Mouse (Mus musculus) MEL (cell line): ENCODE data around the gene Cyp2c23. TPM values are rescaled to one million over a fixed set of nuclear protein-coding genes. Genes with fewer than 3 reads are reported as not detected.
A peak's percentile ranks its signal among the peaks of the same experiment; 100 is the strongest.

Experiments
- DNase-seq: peaks from one replicate; pipeline ENCODE4 v3.0.0; 2011; ENCODE audit warnings: low read depth, low spot score
- H3K27ac ChIP-seq: 2 replicates; pipeline ENCODE4 v1.5.1; 2012; ENCODE audit warnings: low read depth, mild to moderate bottlenecking, control low read depth, low read length, moderate library complexity; ENCODE audit not compliant: control insufficient read depth
- H3K27me3 ChIP-seq, 2 experiments: fragments of 150-350 bp in 1 of 2; sonication (generic) in 1 of 2; 2 replicates each; pipeline ENCODE4 v1.6.1; 2012; ENCODE audit warnings: low read length in 2 of 2, mild to moderate bottlenecking in 2 of 2, improper control_type of control experiment in 1 of 2, moderate library complexity in 1 of 2; ENCODE audit not compliant: insufficient read depth in 2 of 2, control insufficient read depth in 1 of 2
- H3K36me3 ChIP-seq, 2 experiments: 2 replicates each; pipeline ENCODE4 v1.6.1; 2012 to 2014; ENCODE audit warnings: low read length in 2 of 2, improper control_type of control experiment in 1 of 2, inconsistent platforms in 1 of 2, mild to moderate bottlenecking in 1 of 2; ENCODE audit not compliant: insufficient read depth in 2 of 2, control insufficient read depth in 1 of 2
- H3K4me1 ChIP-seq, 2 experiments: fragments of 150-350 bp in 1 of 2; sonication (generic) in 1 of 2; 2 replicates each; pipeline ENCODE4 v1.6.1; 2012; ENCODE audit warnings: low read length in 2 of 2, improper control_type of control experiment in 1 of 2, mild to moderate bottlenecking in 1 of 2; ENCODE audit not compliant: insufficient read depth in 2 of 2, control insufficient read depth in 1 of 2
- H3K4me3 ChIP-seq, 2 experiments: fragments of 150-350 bp in 1 of 2; sonication (generic) in 1 of 2; 2 replicates each; pipeline ENCODE4 v1.5.1; 2012; ENCODE audit warnings: low read depth in 2 of 2, low read length in 2 of 2, mild to moderate bottlenecking in 2 of 2, moderate library complexity in 2 of 2, control low read depth in 1 of 2, improper control_type of control experiment in 1 of 2; ENCODE audit not compliant: control insufficient read depth in 1 of 2, insufficient read depth in 1 of 2
- H3K79me2 ChIP-seq: 2 replicates; pipeline ENCODE4 v1.6.1; 2012; ENCODE audit warnings: mild to moderate bottlenecking, low read length, moderate library complexity; ENCODE audit not compliant: control insufficient read depth, poor library complexity, insufficient read depth
- H3K9ac ChIP-seq: 2 replicates; pipeline ENCODE4 v1.6.1; 2012; ENCODE audit warnings: low read depth, mild to moderate bottlenecking, control low read depth, low read length, moderate library complexity; ENCODE audit not compliant: control insufficient read depth, poor library complexity, severe bottlenecking
- H3K9me3 ChIP-seq: fragments of 150-350 bp; sonication (generic); replicated peaks from 2 replicates; pipeline ENCODE4 v1.6.1; 2012; ENCODE audit warnings: mild to moderate bottlenecking, low read length, improper control_type of control experiment, moderate library complexity; ENCODE audit not compliant: insufficient read depth
- EP300 ChIP-seq, 2 experiments: IDR thresholded peaks; 2 replicates each; pipeline ENCODE4 v1.6.1; 2011; ENCODE audit warnings: improper control_type of control experiment in 2 of 2, low read length in 2 of 2, low read depth in 1 of 2, mild to moderate bottlenecking in 1 of 2
- GABPA ChIP-seq: IDR thresholded peaks from 2 replicates; pipeline ENCODE4 v1.6.1; 2012; ENCODE audit warnings: low read depth, mild to moderate bottlenecking, inconsistent platforms, low read length, improper control_type of control experiment, moderate library complexity
- GATA1 ChIP-seq: IDR thresholded peaks from 2 replicates; pipeline ENCODE4 v1.6.1; 2011; ENCODE audit warnings: low read depth, low read length, improper control_type of control experiment
- JUND ChIP-seq: IDR thresholded peaks from 2 replicates; pipeline ENCODE4 v1.6.1; 2011; ENCODE audit warnings: low read depth, mild to moderate bottlenecking, improper control_type of control experiment, low read length
- MAFK ChIP-seq: IDR thresholded peaks from 2 replicates; pipeline ENCODE4 v1.6.1; 2011; ENCODE audit warnings: low read depth, mild to moderate bottlenecking, low read length, improper control_type of control experiment, borderline replicate concordance
- MAX ChIP-seq: IDR thresholded peaks from 2 replicates; pipeline ENCODE4 v1.6.1; 2011; ENCODE audit warnings: low read length, improper control_type of control experiment
- MEF2A ChIP-seq: IDR thresholded peaks from 2 replicates; pipeline ENCODE4 v1.6.1; 2014; ENCODE audit warnings: low read depth, mild to moderate bottlenecking, inconsistent platforms, low read length, improper control_type of control experiment; ENCODE audit not compliant: poor library complexity, insufficient replicate concordance, severe bottlenecking; ENCODE audit errors: extremely low read depth
- MXI1 ChIP-seq: IDR thresholded peaks from 2 replicates; pipeline ENCODE4 v1.6.1; 2011; ENCODE audit warnings: mild to moderate bottlenecking, low read depth, low read length, improper control_type of control experiment
- MYB ChIP-seq: IDR thresholded peaks from 2 replicates; pipeline ENCODE4 v1.6.1; 2011; ENCODE audit warnings: mild to moderate bottlenecking, low read depth, low read length, improper control_type of control experiment
- NELFE ChIP-seq: IDR thresholded peaks from 2 replicates; pipeline ENCODE4 v1.6.1; 2011; ENCODE audit warnings: low read depth, low read length, improper control_type of control experiment
- POLR2A ChIP-seq, 2 experiments: IDR thresholded peaks; 2 replicates each; pipeline ENCODE4 v1.6.1; 2011 to 2012; ENCODE audit warnings: low read length in 2 of 2, mild to moderate bottlenecking in 2 of 2, control low read depth in 1 of 2, improper control_type of control experiment in 1 of 2, low read depth in 1 of 2, moderate library complexity in 1 of 2; ENCODE audit not compliant: control insufficient read depth in 1 of 2, insufficient read depth in 1 of 2, poor library complexity in 1 of 2
- SIN3A ChIP-seq: IDR thresholded peaks from 2 replicates; pipeline ENCODE4 v1.6.1; 2012; ENCODE audit warnings: low read length, improper control_type of control experiment, inconsistent platforms
- SMC3 ChIP-seq: IDR thresholded peaks from 2 replicates; pipeline ENCODE4 v1.6.1; 2011; ENCODE audit warnings: low read depth, low read length, improper control_type of control experiment
- TBP ChIP-seq: IDR thresholded peaks from 2 replicates; pipeline ENCODE4 v1.8.0; 2011; ENCODE audit warnings: low read depth, low read length, improper control_type of control experiment
- TCF12 ChIP-seq: IDR thresholded peaks from 2 replicates; pipeline ENCODE4 v1.6.1; 2014; ENCODE audit warnings: low read depth, mild to moderate bottlenecking, inconsistent platforms, low read length, improper control_type of control experiment, moderate library complexity
- polyA plus RNA-seq, 2 experiments: library from polyadenylated mRNA; stranded (reverse) in 1 of 2; unstranded in 1 of 2; fragments of >175 nt in 1 of 2; fragments of >200 nt in 1 of 2; gene quantifications; 2 replicates each; pipeline versions ENCODE4 v1.2.1 to v1.2.4; 2012; ENCODE audit warnings: low replicate concordance in 2 of 2, low read depth in 1 of 2; ENCODE audit not compliant: insufficient read length in 2 of 2, insufficient read depth in 1 of 2, missing spikeins in 1 of 2
- total RNA-seq: library from RNA; depleted of rRNA; stranded (reverse); fragments of 300-350 nt; gene quantifications from 2 replicates; pipeline ENCODE4 v1.2.3, GENCODE M21; 2012

The Cyp2c23 gene
- total and polyA plus RNA-seq, 3 experiments = not detected

- Histone ChIP-seq H3K27ac (peak overlapping the region; percentile 29; the same call in 1 of the 2 replicates), H3K9me3 (no peaks in the 10 kb centered on the region), H3K4me1 (peaks cover 5 to 11% of the 10 kb centered on the region in 2 experiments; a peak in 3 of 4 replicates), H3K27me3 (no peaks in the 10 kb centered on the region), H3K79me2 (no peaks in the 10 kb centered on the region), H3K9ac (peak overlapping the region; percentile 31), H3K36me3 (peaks cover 0 to 9% of the 10 kb centered on the region in 2 experiments; a peak in 2 of 4 replicates), H3K4me3 (peak overlapping the region; percentile 21 to 39)
- peak; percentile 72 for DNase-seq
- TF ChIP-seq MXI1 = 0 out of 2 replicates have a peak, but pooled peaks have one; percentile 16
- TF ChIP-seq EP300 (IDR thresholded peaks at IDR 0.05; ENCODE audit: low read depth in 1 of 2, low read length in 2 of 2) = peak; percentile 22 to 79; a peak in 3 of 4 replicates
- TF ChIP-seq GATA1 = peak; percentile 69
- TF ChIP-seq NELFE = no peak; the same call in 1 of the 2 replicates
- peak; percentile 57; the same call in 1 of the 2 replicates for TF ChIP-seq MYB
- TF ChIP-seq TCF12 = peak; percentile 44; the same call in 1 of the 2 replicates
- peak in 1 of 2 experiments; percentile 16; a peak in 1 of 4 replicates for TF ChIP-seq POLR2A (IDR thresholded peaks at IDR 0.05; ENCODE audit: control insufficient read depth in 1 of 2, insufficient read depth in 1 of 2, low read depth in 1 of 2, low read length in 2 of 2, poor library complexity in 1 of 2)
- TF ChIP-seq MAX = no peak
- TF ChIP-seq SIN3A = 0 out of 2 replicates have a peak, but pooled peaks have one; percentile 15
- TF ChIP-seq MEF2A = no peak
- TF ChIP-seq SMC3 = no peak
- TF ChIP-seq MAFK = no peak
- TF ChIP-seq TBP = 0 out of 2 replicates have a peak, but pooled peaks have one; percentile 2
- no peak for TF ChIP-seq JUND
Observed at GRCm38 (mm10) chr19:43973711-43974110, 55.3 kb downstream of the Cyp2c23 start.

- H3K4me3 ChIP-seq = no peak overlapping the region
- no peak for TF ChIP-seq GABPA
- DNase-seq = no peak
- peaks cover 0 to 9% of the 10 kb centered on the region in 2 experiments; a peak in 2 of 4 replicates for H3K36me3 ChIP-seq
- H3K9me3 ChIP-seq = no peaks in the 10 kb centered on the region
- no peak overlapping the region for H3K9ac ChIP-seq
- H3K79me2 ChIP-seq = no peaks in the 10 kb centered on the region
- H3K27me3 ChIP-seq = no peaks in the 10 kb centered on the region
- H3K4me1 ChIP-seq = peaks cover 5 to 11% of the 10 kb centered on the region in 2 experiments; a peak in 3 of 4 replicates
- no peak overlapping the region for H3K27ac ChIP-seq
Observed at GRCm38 (mm10) chr19:43972129-43972528, 56.9 kb downstream of the Cyp2c23 start.
